Mouse (Mus musculus) lung, adult 2 months (tissue): ENCODE measurements around the gene Nmrk1.

Experiments
- CTCF ChIP-seq: fragments of 200-500 bp; IDR thresholded peaks from 2 replicates; pipeline ENCODE4 v1.5.1; 2011; ENCODE audit warnings: mild to moderate bottlenecking, low read length, control low read depth; ENCODE audit not compliant: insufficient read depth
- POLR2A ChIP-seq: fragments of 200-500 bp; IDR thresholded peaks from 2 replicates; pipeline ENCODE4 v1.6.1; 2011; ENCODE audit warnings: low read depth, mild to moderate bottlenecking, control low read depth, low read length, borderline replicate concordance; ENCODE audit errors: extremely low read depth

DNA sequence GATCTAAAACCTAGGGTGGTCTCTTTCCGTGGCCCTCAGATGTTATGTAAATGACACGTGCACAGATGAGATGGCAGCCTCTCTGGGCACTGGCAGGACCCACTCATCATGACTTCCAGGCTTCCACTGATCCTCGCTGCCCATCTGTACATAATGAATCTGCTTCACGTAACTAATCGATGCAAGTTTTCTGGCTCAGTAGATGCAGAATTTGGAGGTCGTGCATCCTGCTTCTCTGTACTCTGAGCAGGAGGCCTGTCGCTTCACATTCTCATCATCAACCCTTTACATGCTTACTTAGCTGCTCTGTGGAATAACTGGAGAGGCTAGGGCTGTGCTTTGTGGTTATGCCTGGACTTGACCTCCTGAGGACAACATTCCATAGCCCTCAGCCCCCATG is 35.2 kb downstream of the Nmrk1 start:
- TF ChIP-seq POLR2A (no peak), CTCF (no peak)
